Mouse (Mus musculus) heart, embryonic 15.5 days (tissue): ENCODE data around the gene Medag. TPM values are rescaled to one million over a fixed set of nuclear protein-coding genes. Genes with fewer than 3 reads are reported as not detected.

Source experiments
- ATAC-seq: fragments of 200-750 bp; cut with Nextera tagmentation; replicated peaks from 2 replicates; pipeline ENCODE4 v1.8.0; 2017; ENCODE audit warnings: low read depth, moderate TSS enrichment; ENCODE audit not compliant: insufficient number of reproducible peaks, insufficient read depth, low FRiP score
- H3K27ac ChIP-seq: fragments of 300-500 bp; sonication (generic); 2 replicates; pipeline ENCODE4 v1.5.1; 2015; ENCODE audit warnings: mild to moderate bottlenecking, inconsistent platforms
- H3K27me3 ChIP-seq: fragments of 300-500 bp; sonication (generic); 2 replicates; pipeline ENCODE4 v1.6.1; 2015; ENCODE audit warnings: inconsistent platforms
- H3K36me3 ChIP-seq: fragments of 300-500 bp; sonication (generic); 2 replicates; pipeline ENCODE4 v1.6.1; 2015; ENCODE audit warnings: mild to moderate bottlenecking, inconsistent platforms
- H3K4me1 ChIP-seq: fragments of 300-500 bp; sonication (generic); replicated peaks from 2 replicates; pipeline ENCODE4 v1.6.1; 2015; ENCODE audit warnings: inconsistent platforms
- H3K4me2 ChIP-seq: fragments of 300-500 bp; sonication (generic); 2 replicates; pipeline ENCODE4 v1.6.1; 2015; ENCODE audit warnings: inconsistent platforms, mild to moderate bottlenecking, moderate library complexity
- H3K4me3 ChIP-seq: fragments of 300-500 bp; sonication (generic); 2 replicates; pipeline ENCODE4 v1.5.1; 2015; ENCODE audit warnings: mild to moderate bottlenecking, inconsistent platforms
- H3K9ac ChIP-seq: fragments of 300-500 bp; sonication (generic); 2 replicates; pipeline ENCODE4 v1.6.1; 2015; ENCODE audit warnings: mild to moderate bottlenecking, inconsistent platforms
- H3K9me3 ChIP-seq: fragments of 300-500 bp; sonication (generic); replicated peaks from 2 replicates; pipeline ENCODE4 v1.6.1; 2016; ENCODE audit warnings: inconsistent platforms
- WGBS: fragments of 180-500 bp; shearing (Covaris S2); methylation state at CpG from one replicate; pipeline ENCODE4 v1.1.7; 2015; ENCODE audit warnings: mixed read lengths; 5-methylcytosine and 5-hydroxymethylcytosine counted together
- polyA plus RNA-seq: library from polyadenylated mRNA; unstranded; fragments of >200 nt; fragmentation: Nextera tagmentation; extraction: Ambion mirVana; gene quantifications from 2 replicates; pipeline ENCODE4 v1.2.1, GENCODE M21; 2015

Medag gene
- polyA plus RNA-seq, 1 experiment from 2014 or later = 1.9 TPM

DNA sequence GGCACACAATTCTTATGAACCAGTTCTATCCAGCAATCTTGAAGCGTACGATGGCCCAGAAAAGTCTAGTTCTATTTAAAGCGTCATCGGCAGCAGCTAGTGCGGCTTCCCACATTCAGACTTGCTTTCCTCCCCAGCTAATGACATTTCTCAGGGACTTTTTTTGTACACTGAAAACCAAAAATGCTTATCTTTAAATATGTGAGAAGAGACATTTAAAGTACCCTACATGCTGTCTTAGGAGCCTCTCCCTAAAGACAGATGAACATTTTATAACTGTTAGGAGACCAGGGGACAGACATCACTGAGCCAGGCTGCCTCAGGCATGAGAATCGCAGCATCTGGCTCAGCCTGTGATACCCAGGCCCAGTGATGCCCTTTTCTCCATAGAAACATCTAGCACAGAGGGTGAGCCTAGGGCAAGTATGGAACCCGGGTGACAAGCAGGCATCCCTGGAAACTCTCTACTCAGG is 39.7 kb downstream of the Medag start:
- Histone ChIP-seq H3K9me3 (peaks cover 3% of the 10 kb centered on the region; the same call in 1 of the 2 replicates), H3K9ac (no peak overlapping the region), H3K36me3 (no peaks in the 10 kb centered on the region), H3K27ac (no peak overlapping the region), H3K4me3 (no peak overlapping the region), H3K27me3 (no peaks in the 10 kb centered on the region), H3K4me2 (no peak overlapping the region), H3K4me1 (no peaks in the 10 kb centered on the region)
- 44% methylated on average over 7 of the region's 7 CpGs for WGBS
- no peak for ATAC-seq

DNA sequence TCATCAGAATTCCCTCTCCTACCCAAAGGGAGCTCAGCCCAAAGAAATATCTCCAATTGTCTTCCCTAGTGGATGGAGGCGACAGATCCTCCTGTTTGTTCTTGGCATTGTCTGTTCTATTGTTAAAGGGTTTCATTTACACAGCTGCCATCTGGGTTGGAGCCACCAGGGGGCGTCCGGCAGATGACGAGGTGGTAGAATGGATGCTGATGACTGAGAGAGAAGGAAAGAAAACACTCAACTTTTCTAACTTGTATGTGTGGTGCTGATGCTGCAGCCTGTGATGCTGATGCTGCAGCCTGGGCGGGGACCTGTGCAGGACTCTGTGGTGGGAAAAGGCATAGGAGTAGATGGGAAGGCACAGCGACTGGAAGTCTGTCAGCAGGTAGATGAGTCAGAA is 42.7 kb downstream of the Medag start:
- H3K4me1 ChIP-seq = no peaks in the 10 kb centered on the region
- no peaks in the 10 kb centered on the region for H3K9me3 ChIP-seq
- no peak for ATAC-seq
- H3K4me3 ChIP-seq = no peak overlapping the region
- H3K4me2 ChIP-seq = no peak overlapping the region
- no peaks in the 10 kb centered on the region for H3K36me3 ChIP-seq
- no peak overlapping the region for H3K9ac ChIP-seq
- H3K27me3 ChIP-seq = no peaks in the 10 kb centered on the region
- no peak overlapping the region for H3K27ac ChIP-seq
- 28% methylated on average over 6 of the region's 6 CpGs for WGBS

DNA sequence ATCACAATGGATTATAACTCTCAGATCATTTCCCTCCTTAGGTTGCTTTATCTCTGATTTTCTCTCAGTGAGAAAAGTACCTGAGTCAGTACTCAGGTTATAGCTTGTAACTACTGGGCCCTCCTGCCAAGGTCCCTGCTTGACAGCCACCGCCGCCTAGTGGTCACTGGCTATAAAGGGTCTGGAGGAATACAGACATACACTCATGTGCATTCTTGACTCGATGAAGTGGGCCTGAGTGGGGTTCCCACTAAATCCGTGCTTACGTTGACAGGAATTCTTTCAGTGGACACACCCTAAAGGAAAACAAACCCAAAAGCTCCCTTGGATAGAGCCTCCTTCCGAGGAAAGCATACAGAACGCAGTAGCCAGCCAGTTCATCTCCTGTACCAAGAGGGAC is 45.0 kb downstream of the Medag start:
- WGBS = 84% methylated on average over 7 of the region's 7 CpGs
- no peaks in the 10 kb centered on the region for H3K27me3 ChIP-seq
- no peak for ATAC-seq
- no peaks in the 10 kb centered on the region for H3K4me1 ChIP-seq
- H3K4me3 ChIP-seq = no peak overlapping the region
- no peak overlapping the region for H3K4me2 ChIP-seq
- no peaks in the 10 kb centered on the region for H3K9me3 ChIP-seq
- H3K9ac ChIP-seq = no peak overlapping the region
- H3K36me3 ChIP-seq = no peaks in the 10 kb centered on the region
- no peak overlapping the region for H3K27ac ChIP-seq

DNA sequence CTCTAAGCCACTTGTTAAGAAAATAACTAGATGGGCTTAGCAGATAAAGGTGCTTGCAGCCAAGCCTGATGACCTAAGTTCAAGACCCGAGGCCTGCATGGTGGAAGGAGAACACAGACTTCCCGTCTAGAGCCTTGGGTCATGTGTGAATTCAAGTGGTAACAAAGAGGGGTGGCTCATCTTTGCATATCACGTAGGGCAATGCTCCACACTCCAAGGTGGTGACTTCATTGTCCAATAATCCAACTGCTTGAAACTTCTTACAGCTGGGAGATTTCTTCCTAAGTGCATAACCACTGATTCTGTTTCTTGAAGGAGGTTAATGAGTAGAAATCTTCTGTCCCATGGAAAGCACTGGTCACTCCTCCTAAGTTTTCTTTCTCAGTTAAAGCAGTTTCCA is 50.5 kb downstream of the Medag start:
- no peaks in the 10 kb centered on the region for H3K9me3 ChIP-seq
- H3K27me3 ChIP-seq = no peaks in the 10 kb centered on the region
- H3K36me3 ChIP-seq = no peaks in the 10 kb centered on the region
- WGBS = 56% methylated on average over 3 of the region's 3 CpGs
- no peak overlapping the region for H3K27ac ChIP-seq
- 0 out of 2 replicates have a peak, but pooled peaks cover 7% of the 10 kb centered on the region for H3K4me1 ChIP-seq
- no peak overlapping the region for H3K4me2 ChIP-seq
- ATAC-seq = no peak
- no peak overlapping the region for H3K9ac ChIP-seq
- H3K4me3 ChIP-seq = no peak overlapping the region

DNA sequence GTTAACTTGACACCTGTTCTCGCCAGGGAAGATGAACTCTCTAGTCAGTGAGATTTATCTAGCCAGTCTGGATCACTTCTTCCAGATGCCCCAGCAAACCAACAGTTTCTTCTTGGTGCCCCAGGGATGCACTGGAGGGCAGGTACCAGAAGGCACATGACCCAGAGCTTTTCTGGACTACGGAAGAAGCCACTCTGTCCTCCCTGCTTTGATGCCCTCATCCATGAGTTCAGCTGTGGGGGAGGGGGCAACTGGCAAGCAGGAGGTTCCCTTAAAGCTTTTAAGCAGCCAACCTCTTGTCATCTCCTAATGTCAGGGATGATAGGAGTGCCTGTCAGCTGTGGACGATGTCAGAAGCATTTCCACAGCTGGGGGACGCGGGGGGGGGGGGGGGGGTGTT is 53.8 kb downstream of the Medag start:
- Histone ChIP-seq H3K36me3 (no peaks in the 10 kb centered on the region), H3K4me1 (0 out of 2 replicates have a peak, but pooled peaks cover 7% of the 10 kb centered on the region), H3K4me3 (no peak overlapping the region), H3K27me3 (no peaks in the 10 kb centered on the region), H3K9ac (no peak overlapping the region), H3K27ac (no peak overlapping the region), H3K4me2 (no peak overlapping the region), H3K9me3 (no peaks in the 10 kb centered on the region)
- ATAC-seq = no peak
- WGBS = 29% methylated on average over 4 of the region's 5 CpGs

DNA sequence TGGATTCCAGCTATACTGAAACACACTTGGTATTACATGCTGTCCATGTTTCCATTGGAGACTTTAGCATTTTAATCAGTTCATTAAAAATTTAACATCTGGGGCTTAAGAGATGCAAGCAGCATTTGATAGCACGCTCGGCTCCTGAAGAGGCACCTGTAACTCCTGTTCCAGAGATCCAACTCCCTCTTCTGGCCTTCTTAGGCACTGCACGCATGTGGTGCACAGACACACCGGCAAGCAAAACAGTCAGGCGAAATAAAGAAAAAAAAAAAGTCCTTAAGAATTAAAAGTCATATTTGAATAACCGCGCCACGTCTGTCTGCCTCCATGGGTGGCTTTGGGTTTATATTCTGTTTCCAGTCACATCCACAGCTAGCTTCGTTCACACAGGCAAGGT is 62.6 kb downstream of the Medag start:
- H3K9me3 ChIP-seq = 0 out of 2 replicates have a peak, but pooled peaks cover 3% of the 10 kb centered on the region
- H3K27me3 ChIP-seq = no peaks in the 10 kb centered on the region
- H3K27ac ChIP-seq = no peak overlapping the region
- no peaks in the 10 kb centered on the region for H3K36me3 ChIP-seq
- no peak overlapping the region for H3K4me3 ChIP-seq
- no peak overlapping the region for H3K9ac ChIP-seq
- no peaks in the 10 kb centered on the region for H3K4me1 ChIP-seq
- 95% methylated on average over 9 of the region's 9 CpGs for WGBS
- ATAC-seq = no peak
- H3K4me2 ChIP-seq = no peak overlapping the region

DNA sequence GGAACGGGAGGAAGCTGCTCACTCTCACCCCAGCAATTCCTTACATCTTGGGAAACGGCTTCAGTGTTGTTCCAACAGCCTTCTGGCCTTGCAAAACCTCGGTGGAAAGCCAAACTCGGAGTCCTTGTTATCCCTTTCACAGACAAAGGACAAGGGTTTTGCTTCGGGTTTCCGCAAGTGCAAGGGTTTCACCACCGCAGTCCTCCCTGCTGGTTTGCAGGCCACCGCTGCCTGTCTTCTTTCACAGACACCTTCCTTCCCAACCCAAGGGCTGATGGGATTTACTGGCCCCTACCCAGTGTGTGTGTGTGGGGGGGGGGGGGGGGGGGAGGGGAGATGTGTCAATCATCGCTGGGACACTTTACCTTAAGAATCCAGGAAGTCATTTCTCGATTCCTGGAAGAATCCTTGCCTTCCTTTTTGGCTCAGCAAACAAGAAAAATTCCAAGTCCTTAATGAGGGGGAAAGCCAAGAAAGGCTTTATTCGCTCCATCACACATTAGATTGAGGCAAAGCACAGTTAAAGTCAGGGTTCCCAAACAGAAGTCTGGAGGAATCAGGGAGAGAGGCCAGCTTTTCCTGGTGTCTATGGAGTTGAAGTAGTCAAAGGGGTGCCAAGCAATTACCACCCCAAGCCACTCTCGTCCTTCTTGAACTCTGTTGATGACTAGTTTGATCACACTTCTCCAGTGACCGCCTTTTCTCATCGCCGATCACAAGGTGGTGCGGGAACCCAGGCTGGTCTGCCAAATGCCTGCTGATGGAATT is 63.3 kb downstream of the Medag start:
- 80% methylated on average over 16 of the region's 16 CpGs for WGBS
- H3K4me3 ChIP-seq = no peak overlapping the region
- H3K36me3 ChIP-seq = no peaks in the 10 kb centered on the region
- no peaks in the 10 kb centered on the region for H3K27me3 ChIP-seq
- no peak for ATAC-seq
- H3K4me2 ChIP-seq = no peak overlapping the region
- no peak overlapping the region for H3K9ac ChIP-seq
- no peak overlapping the region for H3K27ac ChIP-seq
- H3K4me1 ChIP-seq = no peaks in the 10 kb centered on the region
- H3K9me3 ChIP-seq = 0 out of 2 replicates have a peak, but pooled peaks cover 3% of the 10 kb centered on the region

Other genes starting within 250 kb of the Medag start
- 24.5 and 27.7 TPM in 2 replicates for gene Uspl1, start 227.4 kb upstream of the Medag start, polyA plus RNA-seq
- 647 and 683 TPM in 2 replicates for gene Hmgb1, start 227.3 kb upstream of the Medag start, polyA plus RNA-seq
- gene Alox5ap, start 147.0 kb upstream of the Medag start, polyA plus RNA-seq = 6.7 and 14.6 TPM in 2 replicates
- gene Tex26, start 27.9 kb downstream of the Medag start, polyA plus RNA-seq = 0.31 and 0.89 TPM in 2 replicates
- 0.13 TPM in 1 of 2 replicates, not detected in the other for gene Wdr95, start 116.9 kb downstream of the Medag start, polyA plus RNA-seq
- 26.4 and 28.6 TPM in 2 replicates for gene Hsph1, start 224.6 kb downstream of the Medag start, polyA plus RNA-seq